Mouse (Mus musculus) neural tube, embryonic 11.5 days (tissue): ENCODE results near the gene Rffl. TPM values are rescaled to one million over a fixed set of nuclear protein-coding genes. Genes with fewer than 3 reads are reported as not detected.

ENCODE experiments used
- ATAC-seq: fragments of 200-750 bp; cut with Nextera tagmentation; 2 replicates; pipeline ENCODE4 v1.8.0; 2017; ENCODE audit warnings: moderate number of reproducible peaks, mild to moderate bottlenecking, moderate TSS enrichment, moderate library complexity; ENCODE audit not compliant: insufficient read depth, low FRiP score, low TSS enrichment
- DNase-seq: peaks from one replicate; pipeline ENCODE4 v3.0.0-alpha.2; 2015; ENCODE audit warnings: low spot score
- H3K27ac ChIP-seq: fragments of 300-500 bp; sonication (generic); 2 replicates; pipeline ENCODE4 v1.5.1; 2014; ENCODE audit warnings: low read depth, mild to moderate bottlenecking, low read length
- H3K27me3 ChIP-seq: fragments of 300-500 bp; sonication (generic); 2 replicates; pipeline ENCODE4 v1.6.1; 2014; ENCODE audit warnings: mild to moderate bottlenecking, low read length, mixed read lengths; ENCODE audit not compliant: control insufficient read depth, insufficient read depth
- H3K36me3 ChIP-seq: fragments of 300-500 bp; sonication (generic); 2 replicates; pipeline ENCODE4 v1.6.1; 2014; ENCODE audit warnings: mild to moderate bottlenecking, low read length, moderate library complexity, mixed read lengths; ENCODE audit not compliant: control insufficient read depth, insufficient read depth
- H3K4me1 ChIP-seq: fragments of 300-500 bp; sonication (generic); 2 replicates; pipeline ENCODE4 v1.6.1; 2014; ENCODE audit warnings: low read length, mixed read lengths; ENCODE audit not compliant: control insufficient read depth, insufficient read depth
- H3K4me2 ChIP-seq: fragments of 300-500 bp; sonication (generic); 2 replicates; pipeline ENCODE4 v1.6.1; 2014; ENCODE audit warnings: low read depth, mild to moderate bottlenecking, moderate library complexity
- H3K4me3 ChIP-seq: fragments of 300-500 bp; sonication (generic); 2 replicates; pipeline ENCODE4 v1.5.1; 2014; ENCODE audit warnings: low read depth, low read length
- H3K9ac ChIP-seq: fragments of 300-500 bp; sonication (generic); 2 replicates; pipeline ENCODE4 v1.6.1; 2014; ENCODE audit warnings: mild to moderate bottlenecking, low read length
- H3K9me3 ChIP-seq: fragments of 300-500 bp; sonication (generic); 2 replicates; pipeline ENCODE4 v1.6.1; 2016; ENCODE audit warnings: low read length; ENCODE audit not compliant: control insufficient read depth
- WGBS: fragments of 180-500 bp; shearing (Covaris S2); extraction: QIAGEN DNeasy Blood & Tissue Kit; methylation state at CpG from one replicate; pipeline ENCODE4 v1.1.7; 2014; 5-methylcytosine and 5-hydroxymethylcytosine counted together
- polyA plus RNA-seq: library from polyadenylated mRNA; unstranded; fragments of >200 nt; fragmentation: Nextera tagmentation; extraction: Ambion mirVana; gene quantifications from 2 replicates; pipeline ENCODE4 v1.2.1, GENCODE M21; 2014

The Rffl gene
- 10.2 and 11.9 TPM in 2 replicates for polyA plus RNA-seq

DNA sequence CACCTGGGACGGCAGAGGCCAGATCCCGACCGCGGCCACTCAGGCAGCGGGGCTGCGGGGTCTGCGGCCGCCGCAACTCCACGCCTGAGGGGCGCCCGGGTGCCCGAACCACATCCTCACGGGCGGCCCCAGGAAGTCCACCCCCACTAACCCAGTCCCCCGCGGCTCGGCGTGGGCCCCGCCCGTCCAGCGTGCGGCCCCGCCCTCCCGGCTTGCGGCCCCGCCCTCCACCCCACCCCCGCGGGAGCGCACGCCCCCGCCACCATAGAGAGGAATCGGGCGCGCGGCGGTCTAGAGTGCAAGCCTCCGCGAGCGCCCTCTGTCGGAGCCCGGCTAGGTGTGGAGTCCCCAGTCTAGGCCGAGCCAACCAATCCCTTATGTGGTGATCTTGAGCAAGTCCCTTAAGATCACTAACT lies at the start of gene Rffl:
TSS of gene Rffl (minus strand) at position 180 of the 416 bp plus-strand sequence.
- Histone ChIP-seq H3K9ac (peak within 1 kb of the TSS; percentile 70), H3K36me3 (no peaks in the 10 kb centered on the region), H3K27me3 (no peaks in the 10 kb centered on the region), H3K9me3 (no peaks in the 10 kb centered on the region), H3K4me1 (no peaks in the 10 kb centered on the region), H3K27ac (peak within 1 kb of the TSS; percentile 50; the same call in 1 of the 2 replicates), H3K4me2 (peak within 1 kb of the TSS; percentile 89), H3K4me3 (peak within 1 kb of the TSS; percentile 68)
- under 1% methylated on average over 28 of the region's 43 CpGs for WGBS
- peak; percentile 94 for ATAC-seq
- peak; percentile 94 for DNase-seq

DNA sequence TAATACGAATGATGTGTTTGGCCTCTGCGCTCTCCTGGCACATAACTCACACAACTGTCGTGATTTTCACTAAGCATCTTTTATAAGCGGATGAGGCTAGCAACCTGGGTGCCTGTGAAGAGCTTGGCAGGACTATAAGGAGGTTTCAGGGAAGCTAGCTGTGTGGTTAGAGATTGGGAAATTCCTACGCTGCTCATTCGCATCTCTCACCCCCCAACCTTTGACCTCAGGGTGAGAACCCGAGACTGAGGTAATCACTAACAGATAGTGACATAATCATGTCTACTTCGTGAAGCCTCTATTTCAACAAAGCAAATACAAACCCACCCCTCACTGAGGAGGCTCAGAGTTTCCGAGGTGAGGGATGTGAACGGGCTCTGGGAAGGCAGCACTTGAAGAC lies 49.8 kb upstream of the Rffl start:
- no peak for ATAC-seq
- no peak overlapping the region for H3K9ac ChIP-seq
- WGBS = 59% methylated on average over 10 of the region's 10 CpGs

DNA sequence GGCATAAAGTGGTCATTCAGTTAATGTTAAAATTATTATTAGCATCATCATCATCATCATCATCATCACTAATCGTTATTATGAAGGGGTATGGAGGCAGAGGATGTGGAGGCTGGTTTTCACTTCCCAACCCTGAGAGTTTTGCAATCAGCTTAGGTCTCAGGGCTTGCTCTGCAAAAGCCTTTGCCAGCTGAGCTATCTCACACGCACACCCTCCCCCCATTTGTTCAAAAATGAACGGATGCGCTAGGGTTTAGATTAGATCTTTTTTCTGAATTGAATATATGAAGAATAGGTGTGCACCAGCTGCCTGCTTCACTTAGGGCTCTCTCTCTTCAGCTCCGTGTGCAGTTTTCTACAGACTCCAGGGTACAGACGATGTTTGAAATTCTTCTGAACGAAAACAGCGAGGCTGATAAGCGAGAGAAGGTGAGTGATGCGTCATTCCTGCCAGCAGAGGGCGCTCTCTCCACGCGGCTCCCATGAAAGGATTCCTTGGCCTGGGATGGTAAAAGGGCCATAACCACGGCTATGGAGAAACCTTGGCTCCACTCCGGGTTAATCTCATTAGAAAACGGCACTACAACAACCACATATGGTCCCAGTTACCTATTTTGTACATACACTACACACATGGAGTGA lies 43.8 kb upstream of the Rffl start:
- Histone ChIP-seq H3K36me3 (no peaks in the 10 kb centered on the region), H3K4me3 (no peak overlapping the region), H3K27ac (no peak overlapping the region), H3K9ac (no peak overlapping the region), H3K9me3 (no peaks in the 10 kb centered on the region), H3K4me1 (no peaks in the 10 kb centered on the region), H3K4me2 (peak overlapping the region; percentile 42), H3K27me3 (no peaks in the 10 kb centered on the region)
- DNase-seq (peak; percentile 82), ATAC-seq (no peak)
- WGBS = 12% methylated on average over 16 of the region's 16 CpGs

More for the DNA sequence above, 49.8 kb upstream of the Rffl start:
- Histone ChIP-seq H3K4me1 (no peaks in the 10 kb centered on the region), H3K9me3 (no peaks in the 10 kb centered on the region), H3K27me3 (no peaks in the 10 kb centered on the region), H3K4me2 (no peak overlapping the region), H3K36me3 (no peaks in the 10 kb centered on the region), H3K27ac (no peak overlapping the region), H3K4me3 (no peak overlapping the region)
- DNase-seq = no peak

DNA sequence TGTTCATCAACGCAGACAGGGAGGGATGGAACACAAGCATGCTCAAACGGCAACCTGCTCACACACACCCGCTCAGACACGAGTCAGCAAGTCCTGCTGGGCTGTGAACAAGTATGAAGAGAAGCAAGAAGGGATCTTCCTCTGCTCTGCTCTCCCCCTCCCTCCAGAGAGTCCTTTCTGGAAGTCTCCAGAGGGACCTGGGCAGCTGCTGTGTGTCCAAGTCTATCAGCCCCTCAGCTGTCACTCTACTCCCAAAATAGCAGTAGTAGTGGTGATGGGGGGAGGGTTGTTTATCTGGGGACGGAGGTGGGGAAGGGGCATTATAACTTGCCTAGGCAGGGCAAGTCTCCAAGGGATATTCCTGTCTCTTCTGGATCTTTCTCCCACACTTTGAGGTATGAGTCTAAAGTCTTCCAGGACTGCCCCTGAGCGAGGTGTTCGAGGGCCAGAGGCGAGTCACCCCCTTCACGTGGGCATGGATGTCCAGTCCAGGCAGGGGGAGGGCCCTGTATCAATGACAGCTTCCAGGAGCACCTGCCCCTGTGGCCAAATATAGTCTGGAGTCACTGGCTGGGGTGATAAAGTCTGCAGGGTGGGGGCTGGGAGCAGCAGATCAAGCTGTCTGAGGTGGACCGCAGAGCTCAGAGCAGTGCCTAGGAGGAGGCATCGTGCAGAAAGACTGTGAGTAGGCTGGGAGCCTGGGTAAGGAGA lies 39.8 kb upstream of the Rffl start:
- Histone ChIP-seq H3K4me2 (no peak overlapping the region), H3K4me3 (no peak overlapping the region), H3K9me3 (no peaks in the 10 kb centered on the region), H3K36me3 (peaks cover 2% of the 10 kb centered on the region; the same call in 1 of the 2 replicates), H3K9ac (no peak overlapping the region), H3K4me1 (peaks cover 3% of the 10 kb centered on the region; the same call in 1 of the 2 replicates), H3K27me3 (no peaks in the 10 kb centered on the region), H3K27ac (no peak overlapping the region)
- ATAC-seq (no peak), DNase-seq (no peak)
- 79% methylated on average over 11 of the region's 11 CpGs for WGBS

DNA sequence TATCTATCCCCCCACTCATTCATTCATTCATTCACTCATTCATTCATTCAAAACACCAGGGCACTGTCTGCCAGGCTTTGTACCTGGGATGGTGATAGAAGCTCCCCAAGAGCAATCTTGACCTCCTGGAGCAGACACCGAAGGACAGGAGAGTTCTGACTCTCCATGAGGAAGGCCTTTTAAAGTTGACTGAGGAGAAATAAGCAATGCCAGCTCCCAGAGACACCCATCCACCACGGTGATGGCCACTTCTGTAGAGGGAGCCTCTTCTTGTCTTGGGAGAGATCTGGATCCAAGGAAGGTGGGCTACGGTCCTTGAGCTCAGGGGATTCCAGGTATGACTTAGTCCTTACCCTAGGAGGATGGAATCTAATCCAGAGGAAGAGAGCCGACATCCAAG lies 39.2 kb upstream of the Rffl start, which contains the start of gene Unc45b:
TSS of gene Unc45b (plus strand) at position 301 of the 400 bp plus-strand sequence.
- Histone ChIP-seq H3K4me1 (peaks cover 3% of the 10 kb centered on the region; the same call in 1 of the 2 replicates), H3K27me3 (no peaks in the 10 kb centered on the region), H3K4me3 (no peak within 1 kb of the TSS), H3K36me3 (peaks cover 2% of the 10 kb centered on the region; the same call in 1 of the 2 replicates), H3K9ac (no peak within 1 kb of the TSS), H3K4me2 (no peak within 1 kb of the TSS), H3K9me3 (no peaks in the 10 kb centered on the region), H3K27ac (no peak within 1 kb of the TSS)
- 80% methylated on average over 4 of the region's 4 CpGs for WGBS
- ATAC-seq (no peak), DNase-seq (no peak)

DNA sequence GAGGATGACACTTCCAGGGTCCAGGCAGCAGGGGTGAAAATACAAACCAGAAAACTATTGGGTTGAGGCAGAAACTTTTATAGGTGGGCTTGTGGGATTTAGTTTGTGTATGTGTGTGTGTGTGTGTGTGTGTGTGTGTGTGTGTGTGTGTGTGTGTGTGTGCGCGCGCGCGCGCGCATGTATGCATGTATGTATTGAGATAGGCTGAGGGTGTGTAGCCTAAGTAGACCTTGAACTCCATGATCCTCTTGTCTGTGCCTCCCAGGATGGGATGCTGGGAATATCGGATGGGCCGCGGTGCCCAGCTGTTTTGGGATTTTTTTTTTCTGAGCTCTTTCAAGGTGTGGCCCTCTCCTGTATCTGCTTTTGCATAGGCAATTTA lies 37.6 kb upstream of the Rffl start:
- Histone ChIP-seq H3K9ac (no peak overlapping the region), H3K4me2 (peak overlapping the region; percentile 79; the same call in 1 of the 2 replicates), H3K36me3 (peaks cover 6% of the 10 kb centered on the region), H3K27me3 (no peaks in the 10 kb centered on the region), H3K4me1 (peaks cover 3% of the 10 kb centered on the region; the same call in 1 of the 2 replicates), H3K4me3 (no peak overlapping the region; the same call in 1 of the 2 replicates), H3K9me3 (no peaks in the 10 kb centered on the region), H3K27ac (no peak overlapping the region)
- ATAC-seq = 0 out of 2 replicates have a peak, but pooled peaks have one; percentile 4
- 87% methylated on average over 3 of the region's 10 CpGs for WGBS
- DNase-seq = no peak

DNA sequence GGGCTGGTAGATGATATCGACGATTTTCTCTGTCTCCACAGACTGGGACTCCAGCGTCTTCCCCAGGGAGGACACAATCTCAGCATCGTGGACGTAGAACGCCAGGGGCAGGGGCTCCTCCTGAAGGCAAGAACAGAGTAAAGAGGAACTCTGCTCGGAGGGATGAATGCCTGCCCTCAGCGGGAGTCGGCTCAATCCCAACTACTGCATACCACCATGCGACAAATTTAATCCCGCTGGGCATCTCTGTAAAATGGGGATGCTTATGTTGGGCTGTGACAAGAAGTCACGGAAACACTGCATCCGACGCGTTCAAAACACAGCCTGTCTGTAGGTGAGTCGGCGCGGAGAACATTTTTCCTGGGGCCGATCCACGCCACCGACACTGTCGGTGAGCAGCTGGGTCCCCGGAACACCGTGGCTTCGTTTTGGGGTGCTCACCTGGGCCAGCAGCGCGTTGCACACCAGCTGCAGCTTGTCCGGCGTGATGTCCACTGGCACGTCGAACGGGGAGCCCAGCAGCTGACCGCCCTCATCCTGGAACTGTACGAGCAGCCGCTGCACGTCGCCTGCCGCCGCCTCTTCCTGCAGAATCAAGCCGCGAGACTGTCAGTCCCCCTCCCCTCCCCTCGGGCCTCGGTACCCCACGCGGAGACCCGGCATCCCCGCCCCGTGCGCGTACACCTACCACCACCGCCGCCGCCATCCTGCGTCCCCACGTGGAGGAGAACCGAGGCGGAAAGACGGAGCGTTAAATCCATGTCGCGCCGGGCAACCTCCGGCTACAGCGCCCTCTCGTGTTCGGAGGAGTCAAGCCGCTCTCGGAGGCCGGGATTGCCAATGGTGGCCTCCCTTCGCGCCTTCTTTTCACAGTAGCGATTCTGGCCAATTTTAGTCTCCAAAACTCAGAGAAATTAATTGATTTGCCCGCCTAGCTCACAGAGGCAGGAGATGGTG lies 36.9 kb upstream of the Rffl start, which contains the start of gene Nle1:
TSS of gene Nle1 (minus strand) at position 761 of the 957 bp plus-strand sequence.
- Histone ChIP-seq H3K4me2 (peak within 1 kb of the TSS; percentile 79), H3K36me3 (peaks cover 6% of the 10 kb centered on the region), H3K4me1 (peaks cover 3% of the 10 kb centered on the region; the same call in 1 of the 2 replicates), H3K9me3 (no peaks in the 10 kb centered on the region), H3K27ac (no peak within 1 kb of the TSS), H3K4me3 (peak within 1 kb of the TSS; percentile 80), H3K27me3 (no peaks in the 10 kb centered on the region), H3K9ac (peak within 1 kb of the TSS; percentile 83)
- peak; percentile 60 for ATAC-seq
- peak; percentile 92 for DNase-seq
- WGBS = 2% methylated on average over 71 of the region's 73 CpGs

DNA sequence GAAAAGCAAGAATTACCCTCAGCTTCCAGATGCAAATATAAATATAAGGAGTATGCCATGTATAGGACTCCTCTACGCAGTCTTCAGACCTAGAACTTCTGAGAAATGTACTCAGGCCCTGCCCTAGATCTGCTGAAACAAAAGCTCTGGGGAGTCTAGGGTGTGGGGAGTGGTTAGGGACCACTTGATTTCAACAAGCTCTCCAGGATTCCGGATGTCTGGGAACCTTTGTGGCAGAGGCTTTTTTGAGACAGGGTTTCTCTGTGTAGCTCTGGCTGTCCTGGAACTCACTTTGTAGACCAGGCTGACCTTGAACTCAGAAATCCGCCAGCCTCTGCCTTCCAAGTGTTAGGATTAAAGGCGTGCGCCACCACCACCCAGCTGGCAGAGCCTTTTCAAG lies 34.8 kb upstream of the Rffl start:
- H3K4me2 ChIP-seq = no peak overlapping the region
- H3K4me1 ChIP-seq = peaks cover 3% of the 10 kb centered on the region; the same call in 1 of the 2 replicates
- H3K4me3 ChIP-seq = no peak overlapping the region
- DNase-seq (no peak), ATAC-seq (no peak)
- WGBS = 96% methylated on average over 5 of the region's 5 CpGs
- no peak overlapping the region for H3K9ac ChIP-seq
- H3K9me3 ChIP-seq = no peaks in the 10 kb centered on the region
- H3K36me3 ChIP-seq = peaks cover 12% of the 10 kb centered on the region
- no peaks in the 10 kb centered on the region for H3K27me3 ChIP-seq
- no peak overlapping the region for H3K27ac ChIP-seq
